Mouse (Mus musculus) cerebellum, adult 18-20 months (tissue): Measurements from ENCODE around the gene Adamts8.

Experiments used
- DNase-seq, 2 experiments: peaks; one replicate each; pipeline ENCODE4 v3.0.0; 2021

Adamts8 gene

GRCm38 (mm10) chr9:30993106-30993505 is 50.7 kb downstream of the Adamts8 start:
- DNase-seq: no peak

DNA sequence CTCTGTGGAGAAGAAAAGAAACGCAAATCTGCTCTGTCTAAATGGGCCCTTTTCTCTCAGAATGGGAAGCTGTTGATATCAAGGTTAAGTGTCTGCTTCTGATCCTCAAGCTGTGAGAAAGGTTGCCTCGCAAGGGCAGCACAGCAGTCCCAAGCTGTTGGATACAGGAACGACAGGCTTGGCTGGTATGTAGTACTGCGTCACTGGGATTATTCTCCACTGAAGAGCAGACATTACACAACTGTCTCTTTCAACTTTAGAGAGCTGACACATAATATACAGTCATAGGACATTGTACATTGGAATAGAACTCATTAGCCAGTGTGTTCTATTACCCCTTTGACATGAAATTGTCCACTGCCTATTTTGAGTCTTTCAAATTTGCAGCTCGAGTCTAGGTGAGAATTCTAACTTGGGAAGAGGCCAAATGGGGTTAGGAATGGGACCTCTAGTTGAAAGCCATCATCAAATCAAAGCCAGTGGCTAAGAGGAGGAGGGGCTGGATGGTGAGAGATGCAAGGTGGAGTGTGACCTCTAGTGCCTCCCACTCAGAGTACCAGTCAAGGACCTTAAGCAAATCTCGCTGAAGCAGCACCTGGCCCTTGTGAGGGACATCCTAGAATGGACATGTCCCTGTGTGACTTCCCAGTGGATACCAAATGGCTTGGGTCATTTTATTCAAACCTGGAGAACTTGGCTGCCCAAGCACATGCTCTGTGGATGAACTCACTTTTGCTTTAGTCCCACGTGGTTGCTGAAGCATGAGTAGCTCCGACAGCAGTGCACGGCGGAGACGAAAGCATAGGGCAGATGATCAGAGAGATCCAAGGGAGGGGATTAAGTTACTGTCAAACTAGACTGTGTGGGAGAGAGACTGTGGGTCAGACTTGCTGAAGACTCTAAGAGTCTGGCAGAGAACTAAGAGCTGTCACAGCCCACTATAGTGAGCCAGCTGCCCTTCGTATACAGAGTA is 54.5 kb downstream of the Adamts8 start:
- no peak for DNase-seq

DNA sequence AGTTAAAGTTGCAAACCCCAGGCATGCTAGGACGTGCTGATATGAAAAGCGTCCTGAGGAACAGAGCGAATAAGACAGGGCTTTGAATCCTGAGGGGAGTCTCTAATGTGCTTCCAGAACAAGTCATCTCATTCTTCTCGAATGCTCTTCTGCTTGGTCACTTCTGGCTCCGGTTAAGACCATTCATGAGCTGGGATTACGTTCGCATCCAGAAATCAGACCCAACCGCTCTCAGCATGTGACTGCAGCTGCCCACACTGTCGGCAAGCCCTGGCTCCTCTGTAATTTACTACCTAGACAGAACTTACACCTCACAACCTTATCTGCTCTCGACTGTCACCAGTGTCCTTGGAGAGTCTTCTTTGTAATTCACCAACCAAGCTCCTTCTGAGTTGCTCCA is 58.3 kb downstream of the Adamts8 start:
- no peak for DNase-seq

DNA sequence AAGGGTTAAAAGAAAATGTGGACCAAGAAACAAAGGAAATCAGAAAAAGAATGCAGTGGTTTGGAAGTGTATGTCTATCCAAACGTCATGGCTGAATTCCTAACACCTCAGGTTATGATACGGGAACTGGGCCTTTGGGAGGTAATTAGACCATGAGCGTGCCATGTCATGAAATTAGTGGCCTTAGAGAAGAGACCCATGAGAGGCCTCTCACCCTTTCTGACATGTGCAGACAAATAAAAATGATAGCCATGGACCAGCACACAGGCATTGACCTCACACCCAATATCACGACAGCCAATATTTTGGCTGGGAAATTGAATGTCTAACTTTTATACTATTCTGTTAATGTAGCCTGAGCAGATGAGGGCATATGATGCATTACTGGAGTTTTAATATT is 60.2 kb downstream of the Adamts8 start:
- no peak for DNase-seq

GRCm38 (mm10) chr9:31009334-31009733 is 67.0 kb downstream of the Adamts8 start:
- no peak for DNase-seq

DNA sequence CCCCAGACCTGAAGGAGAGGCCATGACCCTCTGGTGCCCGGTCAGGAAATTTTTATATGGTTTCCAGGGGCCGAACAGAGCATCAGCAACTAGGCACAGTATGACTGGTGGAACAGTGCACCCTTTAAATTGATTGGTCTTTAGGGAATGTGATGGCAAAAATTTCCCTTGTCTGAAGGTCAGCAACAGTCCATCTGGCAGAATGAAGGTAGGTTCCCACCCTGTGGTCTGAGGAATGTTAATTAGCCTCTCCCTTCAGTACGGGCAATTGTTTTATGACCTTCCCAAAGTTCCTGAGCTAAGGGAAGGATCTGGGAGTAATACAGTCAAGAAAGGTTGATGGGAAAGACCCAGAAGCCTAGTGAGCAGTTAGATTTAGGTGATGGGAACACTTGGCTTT is 67.7 kb downstream of the Adamts8 start:
- DNase-seq: no peak

GRCm38 (mm10) chr9:31010749-31011148 is 68.4 kb downstream of the Adamts8 start:
- no peak for DNase-seq

DNA sequence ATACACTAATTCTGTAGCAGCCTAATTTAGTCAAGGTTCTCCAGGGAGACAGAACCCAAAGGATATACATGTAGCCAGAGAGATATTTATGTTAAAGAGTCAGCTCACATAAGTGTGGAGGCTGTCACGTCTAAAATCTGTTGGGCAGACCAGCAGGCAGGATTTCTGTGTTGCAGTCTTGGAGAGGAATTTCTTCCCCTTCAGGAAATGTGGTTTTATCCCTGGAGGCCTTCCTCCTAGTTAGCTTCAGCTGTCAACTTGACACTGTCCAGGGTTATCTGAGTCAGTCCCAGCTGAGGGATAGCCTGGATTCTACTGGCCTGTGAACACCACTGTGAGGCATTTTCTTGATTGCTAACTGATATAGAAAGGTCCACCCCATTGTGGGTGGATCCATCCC is 69.2 kb downstream of the Adamts8 start:
- no peak for DNase-seq

DNA sequence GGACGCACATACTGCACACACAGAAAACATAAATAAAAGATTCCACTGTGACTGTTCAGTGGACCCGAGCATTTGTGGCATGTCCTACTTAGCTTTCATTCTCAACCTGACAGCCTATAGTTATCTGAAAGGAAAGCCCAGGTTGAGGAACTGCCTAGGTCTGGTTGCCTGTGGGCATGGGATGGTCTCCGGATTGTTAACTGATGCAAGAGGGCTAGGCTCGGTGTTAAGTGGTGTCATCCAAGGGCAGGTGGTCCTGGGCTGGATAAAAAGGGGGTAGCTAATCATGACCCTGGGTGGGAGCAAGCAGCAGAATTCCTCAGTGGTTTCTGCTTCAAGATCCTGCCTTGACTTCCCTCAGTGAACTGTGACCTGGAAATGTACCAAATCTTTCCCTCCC is 70.3 kb downstream of the Adamts8 start:
- no peak for DNase-seq

GRCm38 (mm10) chr9:31013415-31013814 is 71.1 kb downstream of the Adamts8 start:
- DNase-seq: no peak
